8 mouse cellular contexts compared by ENCODE assay signal in the genomic region with DNA sequence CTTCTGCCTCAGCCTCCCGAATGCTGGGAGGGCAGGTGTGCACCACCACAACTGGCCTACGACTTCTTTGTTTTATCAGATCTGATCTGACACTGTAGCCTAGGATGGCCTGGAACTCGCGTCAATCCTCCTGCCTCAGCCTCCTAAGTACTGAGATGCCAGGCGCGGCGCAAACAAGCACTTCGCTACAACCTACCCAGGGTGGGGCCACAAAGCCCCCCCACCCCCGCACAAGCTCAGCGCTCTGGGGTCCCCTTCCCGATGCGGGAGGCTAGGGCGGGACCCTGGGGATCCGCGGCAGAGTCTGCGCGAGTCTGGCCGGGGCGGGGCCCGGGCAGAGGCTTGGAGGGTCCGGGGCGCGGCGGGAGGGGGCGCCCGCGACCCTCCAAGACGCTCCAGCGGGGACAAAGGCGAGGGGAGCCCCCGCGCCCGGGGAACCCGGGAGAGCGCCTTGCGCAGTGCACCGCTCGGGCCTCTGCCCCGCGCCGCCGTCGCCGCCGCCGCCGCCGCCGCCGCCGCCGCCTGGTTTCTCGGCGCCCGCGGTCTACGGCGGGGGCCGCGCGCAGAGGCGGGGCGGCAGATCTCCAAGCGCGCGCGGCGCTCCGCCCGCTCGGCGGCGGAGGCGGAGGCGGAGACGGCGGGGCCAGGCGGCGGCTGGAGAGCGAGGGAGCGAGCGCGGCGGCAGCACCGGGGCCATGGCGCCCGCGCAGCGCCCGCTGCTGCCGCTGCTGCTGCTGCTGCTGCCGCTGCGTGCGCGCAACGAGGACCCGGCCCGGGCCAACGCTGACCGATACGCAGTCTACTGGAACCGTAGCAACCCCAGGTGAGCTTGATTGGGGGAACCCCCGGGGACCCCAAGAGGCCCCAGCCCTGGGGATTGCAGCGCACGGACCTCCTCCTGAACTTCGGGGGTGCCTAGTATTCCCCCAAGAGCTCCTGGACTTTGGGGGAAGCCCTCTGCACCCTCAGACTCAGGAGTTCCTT. TPM values are rescaled to one million over a fixed set of nuclear protein-coding genes. Genes with fewer than 3 reads are reported as not detected.
DNase-seq lines count a peak whose midpoint lies in the region; ATAC-seq and TF ChIP-seq lines count a peak whose summit lies in the region.

A gene (plus strand): TSS at position 415 of the 984 bp plus-strand sequence.

- peak; percentile 77 for DNase-seq in gastrocnemius, adult 2 months
- DNase-seq in gastrocnemius, postnatal 10 days, result no peak
- peak; percentile 51 for DNase-seq in CD4-positive helper T cell, adult 2 months (ENCODE audit: low read depth, low spot score)
- DNase-seq in cerebellum, adult 18-20 months, result peak; percentile 68 to 81
- DNase-seq in kidney, postnatal 10 days, result peak; percentile 69
- DNase-seq in spleen, adult 12 weeks (ENCODE audit: low spot score), result no peak

- H3ac ChIP-seq in myocyte (ENCODE audit: control insufficient read depth, insufficient read length), result peak within 1 kb of the TSS; percentile 32

- no peaks in the 10 kb centered on the region for H3K27me3 ChIP-seq in myocyte (ENCODE audit: control insufficient read depth, insufficient read depth, insufficient read length)

- H3K27ac ChIP-seq in gastrocnemius, adult 2 months, result peak within 1 kb of the TSS; percentile 69

- TF ChIP-seq POLR2A in myocyte (IDR thresholded peaks at IDR 0.05; ENCODE audit: insufficient read length, low read depth), result peak; percentile 74

- peak within 1 kb of the TSS; percentile 81 for H3K4me3 ChIP-seq in gastrocnemius, adult 2 months
- peak within 1 kb of the TSS; percentile 23 for H3K4me3 ChIP-seq in myocyte

- no peaks in the 10 kb centered on the region for H3K79me2 ChIP-seq in myocyte (ENCODE audit: control insufficient read depth, insufficient read depth)

- no peak for TF ChIP-seq CTCF in gastrocnemius, adult 2 months (IDR thresholded peaks at IDR 0.05)

- H3K36me3 ChIP-seq in myocyte (ENCODE audit: control insufficient read depth, insufficient read depth), result no peaks in the 10 kb centered on the region

- H3K4me2 ChIP-seq in myocyte (ENCODE audit: low read depth), result peak within 1 kb of the TSS; percentile 88

- intact Hi-C loops in gastrocnemius, adult 2 months (cut with DNase I), result no loop called here

- 0 out of 2 replicates have a peak, but pooled peaks have one; percentile 5 for ATAC-seq in granulocyte monocyte progenitor cell, adult 5-6 weeks (replicated peaks; ENCODE audit: poor library complexity, severe bottlenecking)

TF ChIP-seq in myocyte, 11 proteins besides CTCF, POLR2A, EP300 and RAD21:
- no peak for TF ChIP-seq SRF (IDR thresholded peaks at IDR 0.05; ENCODE audit: control insufficient read depth, insufficient read length, low read depth)
- TF ChIP-seq CEBPB (IDR thresholded peaks at IDR 0.05; ENCODE audit: insufficient read depth, poor library complexity, severe bottlenecking), result no peak
- TF ChIP-seq POLR2AphosphoS2 (IDR thresholded peaks at IDR 0.05; ENCODE audit: insufficient read length, low read depth), result peak; percentile 55
- TF ChIP-seq MYOD1 (IDR thresholded peaks at IDR 0.05; ENCODE audit: control insufficient read depth in 1 of 3, insufficient read length in 2 of 3, low read depth in 2 of 3), result no peak

RNA-seq across cellular contexts. Expression of the gene that starts here (rescaled TPM):
- total RNA-seq in gastrocnemius, adult 2 months (2021), result under 1 TPM; 0.23 to 0.73 TPM
- 1 to 10 TPM; 1.1 to 1.9 TPM for total RNA-seq in gastrocnemius, postnatal 10 days (2021)
- not detected in 2 replicates for total RNA-seq in granulocyte monocyte progenitor cell, adult 5-6 weeks (2014; fragmentation: Nextera tagmentation)
- 0.05 TPM in 1 of 2 replicates, not detected in the other for total RNA-seq in granulocyte monocyte progenitor cell, adult 5-6 weeks (2017)
- polyA plus RNA-seq in myocyte (2012; fragmentation: generic; extraction: Trizol), result 3.6 TPM

Comparison
In these comparisons a context has a peak if more than half of its experiments do, and no peak if none do; other contexts are left out.
1. Peak in DNase-seq, H3K4me3 ChIP-seq and H3K27ac ChIP-seq in gastrocnemius, adult 2 months; RNA of the gene not detected or under 1 TPM.
2. Peak in ATAC-seq in granulocyte monocyte progenitor cell, adult 5-6 weeks; RNA of the gene not detected or under 1 TPM.
3. DNase-seq: peak in CD4-positive helper T cell, adult 2 months (single experiment), cerebellum, adult 18-20 months (2 of 2) and kidney, postnatal 10 days (single experiment); none in gastrocnemius, postnatal 10 days (single experiment) and spleen, adult 12 weeks (single experiment).